Mouse (Mus musculus): ENCODE data around the gene Clybl.

Clybl gene

DNA sequence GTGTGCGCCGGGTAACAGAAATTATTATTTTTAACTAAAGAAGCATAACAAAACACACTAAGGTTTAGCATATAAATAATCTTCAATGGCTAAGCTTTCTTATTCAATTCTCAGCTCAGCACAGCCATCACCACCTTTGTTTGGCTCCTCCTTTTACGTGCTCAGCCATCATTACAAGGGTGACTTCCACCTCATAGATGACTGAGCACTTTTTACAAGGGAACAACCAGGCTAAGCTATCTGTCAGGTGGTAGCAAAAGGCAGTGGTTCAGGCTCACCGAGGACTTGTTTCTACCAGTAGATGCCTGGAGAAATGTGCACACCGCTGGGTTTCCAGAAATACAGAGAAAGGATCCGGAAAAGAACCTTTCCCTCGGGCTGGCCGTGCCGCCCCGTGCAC, 252.5 kb downstream of the Clybl start:
- no peak for DNase-seq

DNA sequence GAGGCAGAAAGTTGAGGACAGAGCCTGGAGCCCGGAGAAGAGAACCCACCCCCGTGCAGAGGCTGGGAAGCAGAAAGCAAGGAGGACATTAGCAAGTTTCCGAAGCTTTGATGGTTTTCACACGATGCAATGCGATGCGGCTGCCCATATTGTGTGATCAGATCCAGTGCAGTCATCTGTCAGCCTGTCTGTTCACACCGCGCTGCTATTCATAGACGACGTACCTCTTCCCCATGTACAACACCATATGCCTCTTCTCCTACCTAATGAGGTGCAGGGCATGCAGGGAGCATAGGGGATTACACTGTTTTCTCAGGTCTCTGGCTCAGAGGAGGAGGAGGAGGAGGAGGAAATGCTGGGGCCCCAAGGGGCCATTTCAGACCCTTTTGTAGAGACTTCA, 255.3 kb downstream of the Clybl start:
- DNase-seq = no peak

DNA sequence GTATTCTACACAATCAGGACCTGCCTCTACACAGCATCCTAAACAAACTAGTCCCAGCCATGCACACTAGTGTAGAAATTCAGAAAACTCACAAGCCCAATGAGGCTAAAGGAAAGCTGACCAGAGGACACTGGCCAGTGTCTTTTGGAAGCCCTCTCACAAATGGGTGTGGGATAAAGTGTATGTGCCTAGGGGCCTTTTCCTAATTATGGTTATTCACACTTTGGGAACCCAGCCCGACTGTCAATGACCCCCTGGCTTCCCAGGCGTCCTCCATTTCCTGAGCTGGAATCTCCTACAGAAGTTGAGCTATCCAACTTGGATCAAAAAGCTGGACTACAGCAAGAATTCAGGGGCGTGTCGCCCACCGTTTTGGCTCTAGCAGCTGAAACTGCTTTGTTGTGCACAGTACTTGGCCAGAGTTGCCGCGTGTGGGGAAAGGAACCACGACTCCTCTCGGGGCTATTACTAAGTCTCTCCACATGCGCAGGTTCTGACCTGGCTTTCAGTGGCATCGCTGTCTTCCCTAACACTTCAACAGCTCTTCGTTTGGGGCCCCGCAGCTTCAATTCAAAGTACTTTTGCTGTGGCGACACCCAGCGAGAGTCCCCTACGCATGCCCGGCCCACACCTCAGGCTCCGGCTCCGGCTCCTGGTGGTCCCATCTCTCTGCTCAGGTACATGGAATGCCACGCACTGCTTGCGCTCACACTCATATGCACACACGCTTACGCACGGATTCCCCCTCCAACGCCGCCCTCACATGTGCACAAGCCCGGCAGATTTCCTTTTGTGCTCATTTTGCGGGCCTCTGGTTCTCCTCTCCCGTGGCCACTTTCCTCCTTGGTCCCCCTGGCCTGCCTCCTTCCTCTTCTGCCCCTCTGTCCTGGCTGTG, 268.3 kb downstream of the Clybl start:
- DNase-seq = no peak

DNA sequence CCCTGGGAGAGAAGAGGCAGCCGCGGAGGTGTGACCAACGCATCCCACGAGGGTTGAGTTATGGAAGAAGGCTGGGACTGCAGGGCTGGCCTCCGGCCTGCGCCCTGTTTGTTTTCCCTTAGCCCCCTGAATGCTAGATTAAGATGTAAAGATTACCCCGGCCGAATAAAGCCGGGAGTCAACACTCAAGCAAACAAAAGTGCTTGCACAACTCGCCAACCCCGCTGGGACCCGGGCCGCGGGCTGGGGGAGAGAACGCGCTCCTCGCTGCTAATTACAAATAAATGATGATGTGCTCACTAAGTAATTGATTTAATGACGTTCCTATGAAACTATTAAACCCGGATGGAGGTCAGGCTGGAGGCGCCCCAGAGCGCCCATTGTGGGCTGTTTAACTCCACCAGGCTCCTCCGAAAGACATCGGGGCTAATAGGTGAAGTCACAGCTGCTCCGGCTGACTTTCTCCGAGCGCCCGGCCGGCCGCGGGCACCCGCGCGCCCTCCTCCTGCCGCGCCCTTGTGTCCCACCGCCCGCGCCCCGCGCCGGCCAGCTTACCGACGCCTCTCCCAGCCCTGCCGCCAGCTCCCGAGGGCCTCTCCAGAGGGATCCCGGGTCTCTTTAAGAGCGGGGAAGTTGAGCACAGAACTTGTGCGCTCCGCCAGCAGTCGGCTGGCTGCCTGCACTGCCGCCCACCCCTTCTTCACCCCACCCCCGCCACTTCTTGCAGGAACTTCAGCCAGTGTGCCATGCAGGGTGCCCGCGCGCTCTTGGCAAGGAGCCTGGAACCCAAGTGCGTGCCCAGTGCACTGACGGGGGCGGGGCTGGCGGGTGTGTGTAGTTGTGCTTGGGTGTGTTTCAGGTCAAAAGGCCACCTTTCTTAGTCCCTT, 269.2 kb downstream of the Clybl start, which contains the start of gene Gm5089:
Gm5089 (minus strand) TSS at position 620 of the 887 bp plus-strand sequence.
- peak; percentile 66 to 78 for DNase-seq

DNA sequence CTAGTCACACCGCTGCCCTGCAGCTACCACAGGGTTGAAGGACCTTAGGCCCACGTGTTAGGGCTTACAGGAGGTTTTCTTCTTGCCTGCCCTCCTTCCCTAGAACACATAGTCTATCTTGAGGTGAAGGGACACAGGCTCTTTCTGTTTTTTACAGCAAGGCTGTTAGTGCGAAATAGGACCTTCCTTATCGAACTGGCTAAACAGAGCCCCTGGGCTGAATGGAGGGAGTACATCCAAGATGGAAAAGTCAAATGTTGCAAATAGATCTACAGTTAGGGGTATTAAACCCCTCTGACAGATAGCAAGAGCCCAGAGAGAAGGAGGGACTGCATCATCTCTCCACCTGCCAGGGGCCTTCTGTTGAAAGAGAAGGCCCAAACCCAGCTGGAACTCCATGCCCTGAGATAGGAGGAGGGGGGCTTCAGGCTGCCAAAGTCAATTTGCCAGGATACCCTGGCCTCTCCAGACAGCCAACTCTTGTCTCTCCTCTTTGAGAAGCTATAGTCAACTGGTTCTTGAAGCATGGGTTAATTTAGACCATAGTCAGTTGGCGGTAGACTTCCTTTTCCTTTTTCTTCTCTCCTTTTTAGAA, 270.1 kb downstream of the Clybl start:
- no peak for DNase-seq

All from kidney, postnatal 36 days (tissue).